Mouse (Mus musculus): Measurements from ENCODE around the gene Zfp59. TPM values are rescaled to one million over a fixed set of nuclear protein-coding genes. Genes with fewer than 3 reads are reported as not detected.
"Not testable (repeated sequence)": the region's sequence is repeated elsewhere in the genome, so short reads cannot be mapped to it uniquely, and the experiment has no call there.

Gene Zfp59
- polyA plus RNA-seq, 1 experiment from 2014 or later, result 5.6 TPM

DNA sequence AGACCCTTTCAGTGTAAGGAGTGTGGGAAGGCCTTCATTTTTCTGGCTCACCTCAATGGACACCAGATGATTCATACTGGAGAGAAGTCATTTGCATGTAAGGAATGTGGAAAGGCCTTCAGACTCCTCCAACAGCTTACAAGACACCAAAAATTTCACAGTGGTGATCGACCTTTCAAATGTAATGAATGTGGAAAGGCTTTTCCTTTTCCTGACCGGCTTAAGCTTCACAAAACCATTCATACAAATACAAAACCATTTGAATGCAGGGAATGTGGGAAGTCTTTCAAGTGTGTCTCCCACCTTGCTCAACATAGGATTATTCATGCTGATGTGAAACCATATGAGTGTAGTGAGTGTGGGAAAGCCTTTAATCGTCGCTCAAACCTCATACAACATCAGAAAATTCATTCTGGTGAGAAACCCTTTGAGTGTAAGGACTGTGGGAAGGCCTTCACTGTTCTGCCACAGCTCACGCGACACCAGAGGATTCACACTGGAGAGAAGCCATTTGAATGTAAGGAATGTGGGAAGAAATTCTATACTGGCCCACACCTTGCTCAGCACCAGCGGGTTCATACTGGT lies 19.8 kb upstream of the Zfp59 start:
- no peaks in the 10 kb centered on the region for H3K27me3 ChIP-seq (replicated peaks)
- H3K36me3 ChIP-seq, result peaks cover 44% of the 10 kb centered on the region
- no peak overlapping the region for H3K9ac ChIP-seq
- no peak overlapping the region for H3K4me3 ChIP-seq
- H3K9me3 ChIP-seq (replicated peaks), result no peaks in the 10 kb centered on the region
- H3K4me2 ChIP-seq, result no peak overlapping the region
- no peaks in the 10 kb centered on the region; the same call in 1 of the 2 replicates for H3K4me1 ChIP-seq (replicated peaks)
- no peak for ATAC-seq (ENCODE audit: insufficient number of reproducible peaks, low FRiP score)
- H3K27ac ChIP-seq (ENCODE audit: poor library complexity, severe bottlenecking), result no peak overlapping the region
- WGBS, result 93% methylated on average over 7 of the region's 7 CpGs

DNA sequence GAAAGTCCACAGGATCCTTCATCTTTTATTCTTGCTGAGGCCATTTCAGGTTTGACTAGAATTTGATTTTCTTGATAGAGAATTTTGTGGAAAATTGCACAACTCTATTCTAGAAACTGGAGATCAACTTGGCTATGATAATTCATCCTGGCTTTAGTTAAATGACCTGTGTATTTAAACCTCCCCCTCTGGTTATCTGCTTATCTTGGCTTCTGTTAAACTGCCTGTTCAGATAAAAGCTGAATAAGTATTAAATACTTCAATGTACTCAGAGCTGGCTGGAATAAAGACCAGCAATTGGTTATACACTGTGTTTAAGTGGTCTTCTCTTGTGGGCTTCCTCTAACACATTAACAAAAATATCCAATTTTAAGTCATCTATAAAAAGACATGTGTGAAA lies 15.8 kb upstream of the Zfp59 start:
- H3K4me3 ChIP-seq, result no peak overlapping the region
- H3K27me3 ChIP-seq (replicated peaks), result no peaks in the 10 kb centered on the region
- peaks cover 4% of the 10 kb centered on the region; the same call in 1 of the 2 replicates for H3K9me3 ChIP-seq (replicated peaks)
- H3K36me3 ChIP-seq, result peaks cover 21% of the 10 kb centered on the region
- no peak overlapping the region for H3K27ac ChIP-seq (ENCODE audit: poor library complexity, severe bottlenecking)
- H3K4me2 ChIP-seq, result no peak overlapping the region
- no peak for ATAC-seq (ENCODE audit: insufficient number of reproducible peaks, low FRiP score)
- no peak overlapping the region for H3K9ac ChIP-seq
- no peaks in the 10 kb centered on the region; the same call in 1 of the 2 replicates for H3K4me1 ChIP-seq (replicated peaks)

DNA sequence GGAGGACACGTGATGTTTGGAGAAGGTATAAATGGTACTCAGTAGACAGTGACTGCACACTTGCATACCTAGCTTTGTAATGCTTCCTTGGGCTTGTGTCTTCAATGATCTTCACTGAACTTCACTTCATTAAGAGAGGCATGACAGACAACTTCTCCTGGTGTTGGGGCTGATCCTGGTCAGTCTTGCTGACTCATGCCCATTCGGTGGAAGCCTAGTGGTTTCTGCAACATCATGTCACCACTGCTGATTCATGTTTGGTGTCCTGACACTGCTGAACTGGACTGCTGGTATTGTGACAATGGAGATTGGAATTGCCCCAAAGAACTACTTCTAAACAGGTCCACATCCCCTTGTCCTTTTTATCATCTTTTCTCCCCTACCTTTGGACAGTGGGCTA lies 4.3 kb upstream of the Zfp59 start:
- H3K4me3 ChIP-seq, result no peak overlapping the region
- peaks cover 3% of the 10 kb centered on the region for H3K4me1 ChIP-seq (replicated peaks)
- H3K9ac ChIP-seq, result no peak overlapping the region
- no peaks in the 10 kb centered on the region for H3K36me3 ChIP-seq
- 67% methylated on average over 2 of the region's 2 CpGs for WGBS
- 0 out of 2 replicates have a peak, but pooled peaks cover 7% of the 10 kb centered on the region for H3K27me3 ChIP-seq (replicated peaks)
- no peak overlapping the region for H3K4me2 ChIP-seq
- ATAC-seq (ENCODE audit: insufficient number of reproducible peaks, low FRiP score), result peak; percentile 60; the same call in 1 of the 2 replicates
- no peak overlapping the region for H3K27ac ChIP-seq (ENCODE audit: poor library complexity, severe bottlenecking)
- H3K9me3 ChIP-seq (replicated peaks), result no peaks in the 10 kb centered on the region

DNA sequence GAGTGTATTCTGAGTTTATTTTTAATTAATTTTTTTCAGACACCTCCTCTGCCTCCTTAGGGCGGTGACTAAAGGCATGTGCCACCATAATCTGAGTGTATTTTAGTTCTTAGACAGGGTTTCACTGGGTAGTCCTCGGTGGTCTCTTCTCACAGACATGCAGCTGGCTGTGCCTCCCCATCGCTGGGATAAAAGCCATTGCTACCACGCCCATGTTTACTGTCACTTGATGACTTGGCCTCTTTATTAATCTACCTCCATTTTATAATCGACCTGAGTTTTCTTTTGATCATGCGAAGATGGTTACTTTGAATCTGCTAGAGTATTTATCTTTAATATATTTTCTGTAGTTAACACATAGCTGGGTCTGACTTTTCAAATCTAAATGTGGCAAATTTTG lies 511 bp upstream of the Zfp59 start:
- Histone ChIP-seq H3K4me2 (peak overlapping the region; percentile 67), H3K9ac (peak overlapping the region; percentile 83), H3K4me3 (peak overlapping the region; percentile 81), H3K27me3 (replicated peaks) (no peaks in the 10 kb centered on the region), H3K9me3 (replicated peaks) (no peaks in the 10 kb centered on the region), H3K36me3 (peaks cover 7% of the 10 kb centered on the region; the same call in 1 of the 2 replicates), H3K27ac (ENCODE audit: poor library complexity, severe bottlenecking) (peak overlapping the region; percentile 81), H3K4me1 (replicated peaks) (peaks cover 10% of the 10 kb centered on the region)
- WGBS, result 41% methylated on average over 6 of the region's 6 CpGs
- no peak for ATAC-seq (ENCODE audit: insufficient number of reproducible peaks, low FRiP score)

DNA sequence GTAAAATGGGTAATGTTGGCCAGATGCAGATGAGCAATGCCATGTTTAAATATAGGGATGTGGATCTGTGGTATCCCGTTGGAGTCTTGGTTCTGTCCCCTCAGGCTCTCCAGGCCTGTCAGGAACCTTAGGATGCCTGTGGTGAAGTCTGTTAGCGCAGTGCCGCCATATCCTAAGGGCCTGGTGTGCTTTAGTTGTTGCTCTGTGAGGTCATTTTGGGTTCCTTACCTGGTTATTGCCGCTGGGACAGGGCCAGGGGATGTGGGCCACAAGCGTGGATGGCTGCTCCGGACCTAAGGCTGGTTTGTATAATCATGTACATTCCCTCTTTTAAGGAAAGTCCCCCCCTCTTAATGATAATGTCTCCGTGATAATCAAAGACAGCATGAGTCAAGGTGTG lies 1.2 kb downstream of the Zfp59 start:
- H3K4me3 ChIP-seq, result peak overlapping the region; percentile 81
- peaks cover 14% of the 10 kb centered on the region for H3K36me3 ChIP-seq
- no peak for ATAC-seq (ENCODE audit: insufficient number of reproducible peaks, low FRiP score)
- WGBS, result 95% methylated on average over 7 of the region's 7 CpGs
- no peaks in the 10 kb centered on the region for H3K27me3 ChIP-seq (replicated peaks)
- peak overlapping the region; percentile 67 for H3K4me2 ChIP-seq
- H3K27ac ChIP-seq (ENCODE audit: poor library complexity, severe bottlenecking), result no peak overlapping the region
- peaks cover 10% of the 10 kb centered on the region for H3K4me1 ChIP-seq (replicated peaks)
- no peaks in the 10 kb centered on the region for H3K9me3 ChIP-seq (replicated peaks)
- no peak overlapping the region for H3K9ac ChIP-seq

DNA sequence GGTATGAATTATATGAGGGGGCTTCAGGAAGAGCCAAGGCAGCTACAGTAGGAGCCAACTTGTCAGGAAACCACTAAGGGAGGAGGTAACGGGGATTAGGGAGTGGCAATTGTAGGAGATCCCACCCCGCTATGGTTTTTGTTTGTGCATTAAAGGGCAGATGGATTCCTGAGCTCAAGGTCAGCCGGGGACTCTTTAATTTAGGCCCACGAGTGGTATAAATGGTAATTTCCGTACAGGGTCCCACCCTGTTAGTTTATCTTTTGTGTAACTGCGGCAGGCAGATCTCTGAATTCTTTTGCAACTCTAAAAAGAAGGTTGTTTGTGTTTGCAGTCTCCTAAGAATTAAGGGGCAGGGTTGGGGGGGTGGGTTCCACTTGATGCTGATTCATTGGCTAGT lies 1.7 kb downstream of the Zfp59 start:
- no peak overlapping the region for H3K4me3 ChIP-seq
- no peak for ATAC-seq (ENCODE audit: insufficient number of reproducible peaks, low FRiP score)
- no peak overlapping the region for H3K27ac ChIP-seq (ENCODE audit: poor library complexity, severe bottlenecking)
- peaks cover 10% of the 10 kb centered on the region for H3K4me1 ChIP-seq (replicated peaks)
- H3K36me3 ChIP-seq, result peaks cover 19% of the 10 kb centered on the region
- no peaks in the 10 kb centered on the region for H3K27me3 ChIP-seq (replicated peaks)
- H3K4me2 ChIP-seq, result no peak overlapping the region
- H3K9ac ChIP-seq, result no peak overlapping the region
- WGBS, result 82% methylated on average over 6 of the region's 6 CpGs
- no peaks in the 10 kb centered on the region for H3K9me3 ChIP-seq (replicated peaks)

DNA sequence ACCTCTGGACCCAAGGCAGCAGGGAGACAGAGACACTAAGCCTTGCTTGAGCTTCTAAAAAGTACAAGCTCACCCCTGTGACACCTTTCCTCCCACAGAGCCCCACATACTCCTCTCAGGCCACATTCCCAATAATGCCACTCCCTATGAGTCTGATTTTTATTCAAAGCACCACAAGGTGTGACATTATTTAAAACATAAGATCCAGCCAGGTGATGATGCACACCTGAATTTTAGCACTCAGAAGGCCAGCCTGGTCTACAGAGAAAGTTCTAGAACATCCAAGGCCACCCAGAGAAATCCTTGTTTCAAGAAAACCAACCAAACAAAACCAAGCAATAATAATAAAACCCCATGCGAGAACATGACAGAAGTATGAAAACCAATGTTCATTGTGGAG lies 18.8 kb downstream of the Zfp59 start, which contains the start of gene Zfp607a:
TSS of gene Zfp607a (plus strand) at position 301 of the 400 bp plus-strand sequence.
- H3K36me3 ChIP-seq, result peaks cover 18% of the 10 kb centered on the region

DNA sequence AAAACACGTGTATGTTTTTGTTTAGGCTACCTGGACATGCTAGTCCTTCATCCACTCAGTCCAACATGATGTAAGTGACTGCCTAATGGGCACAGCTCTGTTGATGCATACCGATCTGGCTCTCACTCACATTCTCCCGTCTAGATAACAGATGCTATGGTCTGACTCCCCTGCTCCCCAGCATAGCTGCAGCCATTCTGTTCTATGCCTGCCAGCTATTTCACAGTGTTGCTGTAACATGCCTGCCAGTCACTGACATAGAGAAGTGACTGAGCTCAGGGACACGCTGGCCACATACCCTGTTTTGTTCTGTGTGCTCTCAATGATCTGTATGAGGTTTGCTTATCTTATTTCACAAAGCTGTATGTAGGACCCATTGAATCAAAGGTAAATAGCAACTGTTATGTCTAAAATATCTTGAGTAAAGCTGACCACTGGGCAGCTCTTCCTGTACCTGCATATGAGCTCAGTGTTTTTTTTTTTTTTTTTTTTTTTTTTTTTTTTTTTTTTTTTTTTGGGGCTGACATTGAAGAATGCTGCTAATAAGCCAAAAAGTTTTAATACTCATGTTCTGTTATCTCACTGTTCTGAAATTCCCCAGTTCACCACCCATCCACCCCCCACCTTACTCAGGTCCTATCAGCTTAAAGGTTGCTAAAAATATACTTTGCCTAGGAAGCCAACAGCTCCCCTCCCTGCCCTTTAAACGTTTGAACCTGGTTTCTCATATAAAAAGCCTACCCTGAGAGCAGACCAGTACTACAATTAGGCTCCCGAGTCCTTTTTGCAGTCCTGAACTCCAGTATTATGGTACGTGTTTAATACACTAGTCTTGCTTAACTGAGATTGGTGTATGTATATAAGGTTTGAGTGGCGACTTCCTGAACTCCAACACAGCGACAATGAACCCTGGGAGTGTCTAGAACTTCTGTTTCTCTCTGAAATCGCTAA lies 21.2 kb downstream of the Zfp59 start:
- H3K36me3 ChIP-seq, result peaks cover 15% of the 10 kb centered on the region
- ATAC-seq (ENCODE audit: insufficient number of reproducible peaks, low FRiP score), result peak; percentile 46
- H3K4me1 ChIP-seq (replicated peaks), result peaks cover 12% of the 10 kb centered on the region
- H3K27ac ChIP-seq (ENCODE audit: poor library complexity, severe bottlenecking), result peak overlapping the region; percentile 84
- H3K9me3 ChIP-seq (replicated peaks), result no peaks in the 10 kb centered on the region
- no peaks in the 10 kb centered on the region for H3K27me3 ChIP-seq (replicated peaks)
- peak overlapping the region; percentile 67 for H3K9ac ChIP-seq
- peak overlapping the region; percentile 64 for H3K4me3 ChIP-seq
- H3K4me2 ChIP-seq, result peak overlapping the region; percentile 77
- WGBS, result 12% methylated on average over 10 of the region's 10 CpGs

More for the DNA sequence above, 18.8 kb downstream of the Zfp59 start, which contains the start of gene Zfp607a:
- Histone ChIP-seq H3K9ac (no peak within 1 kb of the TSS), H3K4me2 (no peak within 1 kb of the TSS), H3K27me3 (replicated peaks) (no peaks in the 10 kb centered on the region), H3K27ac (ENCODE audit: poor library complexity, severe bottlenecking) (no peak within 1 kb of the TSS), H3K9me3 (replicated peaks) (no peaks in the 10 kb centered on the region), H3K4me1 (replicated peaks) (peaks cover 12% of the 10 kb centered on the region), H3K4me3 (no peak within 1 kb of the TSS)
- WGBS, result 89% methylated on average over 1 of the region's 1 CpGs
- no peak for ATAC-seq (ENCODE audit: insufficient number of reproducible peaks, low FRiP score)

DNA sequence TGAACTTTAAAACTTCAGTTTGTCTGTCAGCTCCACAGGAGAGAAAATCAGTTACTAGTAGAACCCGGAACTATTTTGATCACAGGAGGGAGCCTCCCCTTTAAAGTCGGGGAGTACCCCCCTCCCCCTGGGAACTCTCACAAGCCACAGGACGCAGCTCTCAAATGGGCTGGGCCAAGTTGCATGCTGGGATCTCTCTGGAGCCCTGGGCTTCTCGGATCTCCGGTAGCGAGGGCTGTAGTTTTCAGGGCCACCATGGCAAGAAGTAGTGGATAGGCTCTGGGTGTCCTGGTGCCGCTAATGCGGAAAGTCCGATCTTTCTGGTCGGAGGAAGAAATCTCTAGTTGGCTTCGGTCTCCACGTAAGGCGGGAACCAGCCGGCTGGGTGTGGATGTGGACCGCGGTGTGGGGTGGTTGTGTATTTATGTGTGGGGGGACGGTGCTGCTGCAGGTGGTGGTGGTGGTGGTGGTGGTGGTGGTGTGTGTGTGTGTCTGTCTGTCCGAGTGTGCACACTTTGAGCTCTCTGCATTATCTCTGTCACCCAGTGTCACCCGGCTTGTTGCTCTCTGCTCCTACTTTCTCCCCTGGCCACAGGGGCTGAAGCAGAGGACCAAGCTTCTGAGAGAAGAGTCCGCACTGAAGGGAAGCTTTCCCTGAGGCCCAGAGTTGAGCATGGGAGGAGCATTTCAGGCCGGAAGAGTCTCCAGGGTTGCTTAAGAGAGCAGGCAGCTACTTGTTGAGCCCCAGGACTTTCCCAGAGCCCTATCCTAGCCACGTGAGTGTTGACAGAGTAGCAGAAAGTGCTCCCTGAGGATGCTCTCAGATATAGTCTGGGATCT lies 22.2 kb downstream of the Zfp59 start:
- Histone ChIP-seq H3K27ac (ENCODE audit: poor library complexity, severe bottlenecking) (peak overlapping the region; percentile 84), H3K4me3 (peak overlapping the region; percentile 64), H3K4me1 (replicated peaks) (peaks cover 12% of the 10 kb centered on the region), H3K9me3 (replicated peaks) (no peaks in the 10 kb centered on the region), H3K27me3 (replicated peaks) (no peaks in the 10 kb centered on the region), H3K36me3 (peaks cover 22% of the 10 kb centered on the region), H3K4me2 (peak overlapping the region; percentile 77), H3K9ac (peak overlapping the region; percentile 67)
- peak; percentile 91 for ATAC-seq (ENCODE audit: insufficient number of reproducible peaks, low FRiP score)
- whole genome bisulfite sequencing, result under 1% methylated on average over 22 of the region's 22 CpGs

DNA sequence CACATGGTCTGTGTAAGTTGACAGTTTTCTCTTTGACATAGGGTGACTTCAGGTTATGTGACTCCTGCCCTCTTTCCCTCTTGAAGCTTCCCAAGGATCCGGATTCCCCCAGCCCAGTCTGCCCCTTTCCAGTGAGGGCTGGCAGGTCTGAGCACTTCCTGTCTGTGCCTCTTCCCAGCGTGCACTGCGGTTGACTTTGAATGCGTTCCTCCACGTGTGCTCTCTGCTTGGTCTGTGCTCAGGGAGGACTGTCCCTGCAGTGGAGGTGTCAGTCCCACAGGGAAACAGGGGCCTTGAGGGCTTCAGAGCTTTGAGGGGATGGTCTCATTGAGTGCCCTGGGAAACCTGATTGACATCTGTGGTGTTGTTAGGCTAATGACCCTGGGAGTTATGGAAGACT lies 24.2 kb downstream of the Zfp59 start:
- not testable (repeated sequence) for H3K27me3 ChIP-seq (replicated peaks); H3K9me3 ChIP-seq (replicated peaks); H3K27ac ChIP-seq (ENCODE audit: poor library complexity, severe bottlenecking); H3K4me3 ChIP-seq; H3K9ac ChIP-seq; ATAC-seq (ENCODE audit: insufficient number of reproducible peaks, low FRiP score); H3K4me2 ChIP-seq
- WGBS, result 84% methylated on average over 5 of the region's 5 CpGs
- Histone ChIP-seq H3K4me1 (replicated peaks) (peaks cover 12% of the 10 kb centered on the region), H3K36me3 (peaks cover 39% of the 10 kb centered on the region)

Measured in heart, embryonic 12.5 days (tissue).